Mouse (Mus musculus) brain, embryonic 14.5 days (tissue): Measurements from ENCODE around the gene Fam169a.

ENCODE experiments used
- CTCF ChIP-seq: fragments of 200-500 bp; IDR thresholded peaks from 2 replicates; pipeline ENCODE4 v1.5.1; 2012; ENCODE audit warnings: inconsistent platforms, mild to moderate bottlenecking, moderate library complexity, borderline replicate concordance; ENCODE audit not compliant: insufficient read depth, insufficient read length; ENCODE audit errors: extremely low read depth
- POLR2A ChIP-seq: fragments of 200-500 bp; IDR thresholded peaks from 2 replicates; pipeline ENCODE4 v1.6.1; 2012; ENCODE audit warnings: mild to moderate bottlenecking, inconsistent platforms, borderline replicate concordance; ENCODE audit not compliant: poor library complexity, insufficient read depth, insufficient read length, severe bottlenecking; ENCODE audit errors: extremely low read depth

DNA sequence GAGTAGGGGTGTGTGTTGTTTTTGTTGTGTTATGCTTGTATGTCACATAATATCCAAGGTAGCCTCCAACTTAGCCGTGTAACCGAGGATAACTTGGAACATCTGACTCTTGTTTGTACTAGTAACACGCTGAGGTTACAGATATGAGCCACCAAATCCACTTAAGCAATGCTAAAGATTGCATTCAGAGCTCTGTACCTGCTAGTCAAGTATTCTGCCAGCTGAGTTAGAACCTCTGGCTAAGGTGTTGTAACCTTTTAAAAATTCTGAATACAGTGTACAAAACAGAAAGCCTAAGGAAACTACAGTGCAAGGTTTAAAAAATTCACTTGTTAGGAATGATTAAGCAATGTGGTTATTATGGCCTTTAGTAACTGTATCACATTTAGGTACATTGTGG is 13.5 kb downstream of the Fam169a start:
- TF ChIP-seq CTCF, result no peak
- TF ChIP-seq POLR2A, result no peak
